Mouse (Mus musculus) 416B (cell line): ENCODE results near the gene Sccpdh.
A peak's percentile ranks its signal among the peaks of the same experiment; 100 is the strongest.
"Not testable (repeated sequence)": the region's sequence is repeated elsewhere in the genome, so short reads cannot be mapped to it uniquely, and the experiment has no call there.

Experiments used
- DNase-seq: peaks from one replicate; pipeline ENCODE4 v3.0.0; 2011; ENCODE audit warnings: low read depth

Sccpdh gene

DNA sequence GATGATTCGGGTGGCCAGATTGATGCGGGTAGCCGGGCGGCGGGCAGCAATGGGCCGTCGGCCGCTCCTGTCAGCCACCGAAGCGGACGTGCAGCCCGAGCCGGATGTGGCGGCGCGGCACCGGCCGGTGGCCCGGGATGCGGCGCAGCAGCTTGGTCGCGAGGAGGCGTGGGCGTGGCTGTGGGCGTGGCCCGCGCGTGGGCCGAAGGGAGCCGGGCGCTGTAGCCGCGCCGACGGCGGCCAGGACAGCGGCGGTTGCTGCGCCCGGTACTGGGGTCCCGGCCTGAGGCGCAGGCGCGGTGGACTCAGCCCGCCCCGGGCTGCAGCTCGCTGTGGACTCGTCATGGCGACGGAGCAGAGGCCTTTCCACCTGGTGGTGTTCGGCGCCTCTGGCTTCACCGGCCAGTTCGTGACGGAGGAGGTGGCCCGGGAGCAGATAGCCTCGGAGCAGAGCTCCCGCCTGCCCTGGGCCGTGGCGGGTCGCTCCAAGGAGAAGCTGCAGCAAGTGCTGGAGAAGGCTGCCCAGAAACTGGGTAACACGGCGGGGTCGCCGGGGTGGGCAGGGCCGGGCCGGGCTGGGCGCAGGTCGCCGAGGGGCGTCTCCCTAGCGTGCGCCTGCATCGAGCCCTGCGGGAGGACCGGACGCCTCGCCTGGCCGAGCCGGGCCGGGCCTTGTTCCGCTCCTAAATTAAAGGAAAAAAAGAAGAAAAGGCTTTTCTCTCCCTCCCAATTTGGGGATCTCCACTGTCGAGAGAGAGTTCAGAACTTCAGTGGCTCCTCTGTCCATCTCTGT is at the start of gene Sccpdh:
Sccpdh (plus strand) TSS at position 198 of the 793 bp plus-strand sequence.
- peak; percentile 70 for DNase-seq

DNA sequence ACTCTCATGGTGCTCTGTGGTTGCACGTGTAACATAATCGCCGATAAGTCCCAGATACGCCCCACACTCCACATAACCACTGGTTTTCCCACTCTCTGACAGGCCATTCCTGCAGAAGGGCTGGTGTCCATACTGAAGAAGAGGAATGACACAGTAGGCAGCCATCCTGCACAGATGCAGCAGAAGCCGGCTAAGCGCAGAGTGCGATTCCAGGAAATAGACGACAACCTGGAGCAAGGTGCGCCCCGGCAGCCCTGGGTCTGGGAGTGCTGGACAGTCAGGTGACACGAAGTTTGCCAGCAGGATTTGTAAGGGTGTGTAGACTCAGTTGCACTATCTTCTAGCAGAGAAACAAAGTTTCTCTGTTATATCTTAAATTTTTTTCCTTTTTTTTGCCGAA is 45.3 kb upstream of the Sccpdh start:
- DNase-seq: no peak

DNA sequence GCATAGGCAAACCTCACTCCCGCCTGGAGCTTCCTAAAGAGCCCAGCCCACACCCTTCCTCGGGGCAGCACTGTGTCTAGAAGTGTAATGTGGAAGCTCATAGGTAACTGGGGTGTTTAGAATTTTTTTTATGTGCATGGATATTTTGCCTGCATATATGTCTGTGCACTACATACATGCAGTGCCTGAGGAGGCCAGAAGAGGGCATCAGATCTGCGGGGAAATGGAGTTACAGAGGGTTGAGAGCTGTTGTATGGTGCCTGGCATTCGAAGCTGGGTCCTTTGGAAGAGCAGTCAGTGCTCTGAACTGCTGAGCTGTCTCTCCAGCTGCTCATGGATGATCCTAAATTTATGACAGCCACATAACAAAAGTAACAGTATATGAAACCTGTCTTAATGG is 44.4 kb upstream of the Sccpdh start:
- DNase-seq: peak; percentile 62

DNA sequence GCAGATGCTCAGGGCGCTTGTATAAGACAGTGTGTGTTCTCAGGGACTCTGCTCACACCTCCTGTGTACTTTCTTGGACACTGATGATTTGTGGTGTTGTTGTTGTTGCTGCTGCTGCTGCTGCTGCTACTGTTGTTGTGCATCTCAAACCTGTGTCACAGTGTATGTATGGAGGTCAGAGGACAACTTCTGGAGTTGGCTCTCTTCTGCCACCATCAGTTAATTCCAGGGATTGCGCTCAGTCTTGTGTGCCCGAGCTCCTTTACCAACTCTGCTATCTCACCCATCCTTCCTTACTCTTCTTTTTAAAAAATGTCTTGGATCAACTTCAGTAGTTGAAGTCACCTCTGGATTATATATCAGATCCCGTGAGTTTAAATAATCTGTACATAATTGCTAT is 43.7 kb upstream of the Sccpdh start:
- peak; percentile 70 for DNase-seq

DNA sequence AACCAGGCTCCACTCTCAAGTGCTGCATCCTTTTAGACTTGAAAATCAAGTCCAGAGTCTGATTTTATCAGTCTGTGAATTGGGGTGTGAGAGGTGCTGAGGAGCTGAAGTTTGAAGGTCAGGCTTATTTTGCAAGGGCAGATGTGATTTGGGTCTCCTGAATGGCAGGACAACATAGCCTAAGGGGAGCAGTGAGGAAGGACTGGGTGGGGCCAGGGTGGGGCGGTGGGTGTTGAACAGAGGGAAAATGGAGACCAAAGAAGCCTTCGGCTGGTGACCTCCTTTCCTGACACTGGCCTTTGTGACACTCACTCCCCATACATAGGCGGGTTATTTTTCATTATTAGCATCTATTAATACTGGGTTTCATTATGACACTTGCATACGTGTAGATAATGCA is 40.2 kb upstream of the Sccpdh start:
- DNase-seq: no peak

DNA sequence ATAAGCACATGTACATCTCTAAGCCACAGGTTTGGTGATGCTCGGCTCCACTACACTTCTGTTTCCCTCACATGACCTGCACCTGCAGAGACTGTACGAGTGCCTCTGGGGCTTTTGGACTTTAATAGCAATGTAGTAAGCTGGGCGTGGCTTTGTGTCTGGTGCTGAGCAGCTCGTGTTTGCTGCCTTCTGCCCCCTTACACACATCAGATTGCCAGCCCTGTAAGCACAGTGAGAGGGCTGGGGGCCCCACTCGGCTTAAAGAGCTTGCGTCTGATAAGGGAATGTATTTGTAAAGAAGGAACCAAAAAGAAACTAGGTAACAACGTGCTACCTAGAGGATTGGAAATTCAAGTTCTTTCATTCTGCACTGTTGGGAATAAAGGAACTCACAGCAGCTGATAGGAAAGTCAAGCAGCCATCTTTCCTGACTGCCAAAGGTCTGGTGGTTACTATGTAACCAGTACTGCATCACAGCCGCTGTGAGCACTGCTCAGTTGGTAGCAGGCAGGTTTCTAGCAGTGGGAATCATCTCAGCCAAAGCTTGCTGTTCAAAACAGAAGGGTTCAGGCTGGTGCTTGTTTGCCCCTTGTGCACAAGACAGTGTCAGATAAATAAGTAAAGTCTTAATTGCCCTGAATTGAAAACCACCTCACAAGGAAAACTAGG is 39.4 kb upstream of the Sccpdh start:
- no peak for DNase-seq

DNA sequence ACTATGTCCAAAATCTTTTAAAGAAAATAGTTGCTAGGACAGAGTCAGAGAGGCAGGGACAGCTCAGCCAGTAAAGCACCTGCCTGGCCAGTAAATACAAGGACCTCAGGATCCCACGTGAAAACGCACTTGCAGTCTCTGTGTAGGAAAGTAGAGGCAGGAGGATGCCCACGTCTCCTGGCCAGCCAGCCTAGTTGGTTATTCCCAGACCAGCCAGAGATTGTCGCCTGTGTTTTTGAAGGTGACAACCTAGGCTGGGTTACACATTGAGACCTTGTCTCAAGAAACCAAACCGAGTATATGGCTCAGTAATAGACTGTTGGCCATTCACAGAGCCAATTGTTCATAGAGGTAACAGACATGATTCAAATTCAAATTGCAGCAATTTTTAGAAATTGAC is 38.7 kb upstream of the Sccpdh start:
- no peak for DNase-seq

DNA sequence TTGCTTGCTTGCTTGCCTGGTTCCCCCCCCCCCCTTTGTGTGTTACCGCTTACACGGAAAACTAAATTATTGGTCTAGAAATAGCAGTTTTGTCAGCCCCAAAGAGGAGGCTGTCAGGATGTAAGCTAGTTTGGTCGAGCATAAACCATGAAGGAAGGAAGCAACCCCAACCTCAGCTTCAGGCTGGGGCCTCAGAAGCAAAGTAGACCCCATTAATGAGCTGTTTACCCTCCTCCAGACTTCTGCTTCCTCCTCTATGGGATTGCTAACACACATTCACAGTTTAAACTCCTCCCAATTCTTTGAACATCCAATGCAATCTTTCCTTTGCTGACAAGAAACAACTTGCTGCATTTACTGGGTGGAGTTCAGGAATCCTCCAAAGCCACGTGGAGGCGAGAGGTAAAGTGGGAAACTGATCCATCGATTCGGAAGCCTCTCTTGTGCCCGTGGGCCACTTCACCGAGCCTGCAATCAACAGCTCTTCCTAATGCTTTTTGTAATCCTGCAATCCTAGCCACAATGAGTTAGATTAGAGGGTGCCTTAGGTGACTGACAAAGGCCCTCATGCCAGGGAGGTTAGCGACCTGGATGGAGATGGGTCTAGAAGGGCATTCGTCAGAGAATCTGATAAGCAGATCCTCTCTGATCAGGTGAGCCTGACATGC is 35.1 kb upstream of the Sccpdh start:
- DNase-seq: no peak

DNA sequence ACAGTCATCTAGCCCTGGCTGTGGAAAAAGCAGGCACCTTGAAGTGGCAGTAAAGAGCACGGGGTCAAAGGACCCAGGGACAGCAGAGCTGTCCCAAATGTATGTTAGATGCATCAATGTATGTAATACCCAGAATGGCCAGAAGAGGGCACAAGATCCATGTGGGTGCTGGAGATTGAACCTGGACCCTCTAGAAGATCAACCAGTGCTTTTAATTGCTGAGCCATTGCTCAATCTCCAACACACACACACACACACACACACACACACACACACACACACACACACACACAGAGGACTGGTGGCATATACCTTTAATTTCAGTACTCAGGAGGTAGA is 34.6 kb upstream of the Sccpdh start:
- peak; percentile 72 for DNase-seq

DNA sequence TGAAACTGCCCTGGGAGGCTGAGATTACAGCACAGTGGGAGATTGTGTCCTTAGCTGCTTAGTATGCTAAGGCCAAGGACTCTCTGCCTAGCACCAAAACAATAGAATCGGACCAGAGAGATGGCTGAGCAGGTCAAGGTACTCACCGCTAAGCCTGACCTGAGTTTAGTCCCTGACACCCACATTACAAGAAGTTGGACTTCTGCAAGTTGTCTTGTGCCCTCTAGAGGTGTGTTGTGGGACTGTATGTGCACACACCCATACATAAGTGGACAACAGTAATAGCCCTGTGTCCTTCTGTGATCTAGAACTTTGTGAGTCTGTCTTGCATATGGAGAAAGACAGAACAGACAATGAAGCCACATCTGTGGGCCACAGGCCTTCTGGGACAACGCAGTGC is 33.9 kb upstream of the Sccpdh start:
- DNase-seq: no peak

DNA sequence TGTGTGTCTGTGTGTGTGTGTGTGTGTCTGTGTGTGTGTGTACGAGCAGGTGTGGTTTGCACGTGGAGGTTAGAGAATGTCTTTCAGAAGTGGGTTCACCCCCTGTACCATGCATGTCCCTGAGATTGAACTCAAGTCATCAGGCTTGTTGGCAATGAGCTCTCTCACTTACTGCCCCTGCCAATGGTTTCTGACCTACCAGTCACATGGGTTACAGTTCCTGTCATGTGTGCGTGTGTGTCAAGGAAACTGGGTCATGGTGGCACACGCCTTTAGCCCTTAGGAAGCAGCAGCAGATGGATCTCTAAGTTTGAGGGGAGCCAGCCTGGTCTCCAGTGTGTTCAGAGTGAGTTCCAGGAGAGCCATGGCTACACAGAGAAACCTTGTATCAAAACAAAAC is 25.3 kb upstream of the Sccpdh start:
- DNase-seq: peak; percentile 31

DNA sequence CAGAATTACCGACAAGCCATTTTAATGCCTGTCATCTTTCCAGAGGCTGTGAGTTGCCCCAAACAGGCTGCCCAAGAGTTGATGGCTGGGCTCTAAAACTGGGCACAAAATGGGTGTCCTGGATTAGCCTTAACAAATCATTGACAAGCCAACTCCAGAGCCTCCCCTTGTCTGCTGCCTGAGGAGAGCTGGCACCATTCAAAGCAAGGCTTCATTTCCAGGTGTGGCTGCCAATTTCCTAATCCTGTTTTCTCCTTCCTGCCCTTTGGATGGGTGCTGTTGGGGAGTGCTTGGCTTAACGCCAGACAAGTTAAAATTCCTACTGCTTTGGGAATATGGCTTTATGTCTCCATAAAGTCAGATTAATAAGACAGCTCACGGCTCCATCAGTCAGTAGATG is 23.9 kb upstream of the Sccpdh start:
- DNase-seq: no peak

DNA sequence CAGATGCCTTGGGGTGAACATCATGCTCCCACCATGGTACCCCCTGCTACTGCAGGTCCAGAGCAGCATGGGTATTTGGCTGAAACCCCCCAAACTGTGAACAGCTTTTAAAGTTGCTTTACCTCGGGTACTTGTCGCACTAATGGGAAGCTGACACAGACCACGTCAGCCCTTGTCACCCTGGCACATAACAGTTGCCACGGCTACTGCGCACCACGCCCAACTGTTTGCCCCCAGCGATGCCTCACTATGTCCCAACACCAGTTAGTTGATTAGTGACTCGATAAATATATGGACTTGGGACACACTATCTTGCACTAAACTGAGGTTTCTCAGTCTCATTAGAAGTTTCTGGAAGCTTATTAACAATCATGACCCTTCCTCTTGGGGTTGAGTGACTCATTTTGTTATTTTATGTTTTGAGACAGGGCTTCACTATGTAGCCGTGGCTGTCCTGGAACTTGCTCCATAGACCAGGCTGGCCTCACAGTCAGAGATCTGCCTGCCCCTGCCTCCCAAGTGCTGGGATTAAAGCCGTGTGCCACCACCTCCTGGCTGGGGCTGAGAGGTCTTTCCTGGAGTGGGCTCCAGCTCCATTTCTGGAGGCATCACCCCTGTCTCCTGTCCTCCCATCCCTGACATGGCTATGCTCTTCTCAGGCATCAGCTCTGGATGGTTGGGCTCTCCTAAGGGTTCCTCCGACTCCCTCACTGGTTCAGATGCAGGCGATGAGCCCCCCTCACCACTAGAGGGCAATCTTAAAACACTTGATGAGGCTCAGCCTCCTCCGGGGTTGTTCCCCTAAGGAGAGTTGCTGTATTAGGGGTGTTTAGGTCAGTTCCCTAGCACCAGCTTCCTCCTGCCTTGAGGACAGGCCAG is 22.7 kb upstream of the Sccpdh start:
- DNase-seq: peak; percentile 84

DNA sequence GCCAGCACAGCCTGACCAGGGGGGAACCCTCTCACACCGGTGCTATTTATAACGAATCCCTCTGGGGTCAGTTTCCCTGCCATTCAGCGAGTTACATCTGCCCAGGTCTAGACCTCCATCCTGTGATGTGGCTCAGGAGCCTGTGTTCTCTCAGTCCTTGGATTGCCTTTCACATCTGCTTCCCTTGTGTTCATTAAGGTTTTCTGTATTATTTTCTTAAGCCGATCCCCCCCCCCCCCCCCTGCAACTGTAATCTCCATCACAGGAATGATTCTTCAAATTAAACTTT is 22.1 kb upstream of the Sccpdh start:
- no peak for DNase-seq

DNA sequence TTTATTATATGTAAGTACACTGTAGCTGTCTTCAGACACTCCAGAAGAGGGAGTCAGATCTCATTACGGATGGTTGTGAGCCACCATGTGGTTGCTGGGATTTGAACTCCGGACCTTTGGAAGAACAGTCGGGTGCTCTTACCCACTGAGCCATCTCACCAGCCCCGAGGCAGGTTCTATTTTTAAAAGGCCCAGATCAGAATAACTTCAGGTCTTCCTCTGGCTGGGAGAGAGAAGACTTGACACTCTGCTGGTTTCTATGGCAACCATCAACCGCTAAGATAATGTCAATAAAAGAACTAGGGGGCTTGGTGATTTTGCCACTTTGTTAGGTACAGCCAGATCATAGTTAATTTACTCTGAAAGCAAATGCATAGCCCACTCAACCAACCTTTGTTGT is 19.3 kb upstream of the Sccpdh start:
- DNase-seq: not testable (repeated sequence)

DNA sequence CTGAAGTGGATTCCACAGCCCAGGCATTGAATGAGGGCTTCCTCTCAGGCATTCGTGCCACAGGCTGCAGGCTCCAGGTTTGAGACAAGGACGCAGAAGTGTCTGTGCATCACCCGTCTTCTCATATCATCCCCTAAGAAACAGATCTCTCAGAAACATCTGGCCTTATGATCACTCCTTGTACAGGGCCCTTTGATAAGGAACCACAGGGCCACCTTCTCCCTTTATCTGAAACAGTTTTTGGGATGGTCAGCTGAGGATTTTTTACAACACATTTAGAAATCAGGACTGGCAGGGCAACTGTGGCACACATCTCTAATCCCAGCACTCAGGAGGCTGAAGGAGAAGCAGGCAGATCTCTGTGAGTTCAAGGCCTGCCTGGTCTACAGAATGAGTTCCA is 18.7 kb upstream of the Sccpdh start:
- DNase-seq: no peak

DNA sequence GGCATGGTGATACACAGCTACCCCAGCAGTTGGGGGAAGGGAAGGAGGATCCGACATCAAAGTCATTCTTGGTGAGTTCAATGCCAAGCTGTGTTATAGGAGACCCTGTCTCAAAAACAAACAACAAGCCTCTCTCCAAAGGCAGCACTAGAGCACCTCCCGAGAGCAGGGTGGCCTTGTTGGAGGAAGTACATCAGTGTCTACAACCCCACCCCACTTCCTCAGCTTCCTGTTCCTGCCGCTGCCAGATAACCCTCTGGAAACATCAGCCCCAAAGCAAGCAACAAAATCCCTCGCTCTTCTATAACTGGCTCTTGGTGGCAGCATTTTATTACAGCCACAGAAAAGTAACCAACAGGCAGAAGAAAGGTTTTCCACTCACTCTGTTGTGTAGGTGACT is 17.7 kb upstream of the Sccpdh start:
- peak; percentile 79 for DNase-seq

DNA sequence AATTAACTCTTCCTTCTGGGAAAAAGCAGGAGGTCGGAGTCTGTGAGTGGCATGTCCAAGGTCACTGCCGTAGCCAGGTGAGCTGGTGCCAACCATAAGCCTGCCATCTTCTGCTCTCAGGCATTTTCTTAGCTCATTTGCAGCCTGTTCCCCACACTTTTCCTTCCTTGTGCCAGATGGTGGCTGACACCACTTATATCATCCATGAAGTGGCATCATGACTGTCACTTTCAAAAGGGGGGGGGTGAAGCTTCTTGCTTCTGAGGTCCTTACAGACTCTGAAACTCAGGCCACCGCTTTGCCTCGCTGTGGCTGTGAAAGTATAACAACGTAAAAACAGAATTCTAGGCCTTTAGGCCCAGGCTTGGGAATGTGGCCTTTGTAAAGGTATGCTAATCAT is 16.8 kb upstream of the Sccpdh start:
- no peak for DNase-seq

DNA sequence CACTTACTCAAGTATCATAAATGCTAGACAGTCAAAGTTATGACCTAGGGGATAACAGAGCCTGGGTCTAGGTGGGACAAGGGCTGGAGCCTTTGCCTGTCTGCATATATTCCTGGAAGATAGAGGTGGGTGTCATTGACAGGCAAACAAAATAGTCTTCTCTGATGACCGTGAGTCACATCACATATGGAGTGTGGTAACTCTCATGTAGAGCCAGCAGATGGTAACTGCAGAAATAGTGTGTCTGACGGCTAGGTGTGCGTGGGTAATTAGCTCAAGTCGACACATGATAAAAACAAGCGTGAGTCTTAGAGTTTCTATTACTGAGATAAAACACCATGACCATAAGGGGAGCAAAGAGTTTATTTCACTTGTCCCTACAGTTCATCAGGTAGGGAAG is 4.9 kb upstream of the Sccpdh start:
- DNase-seq: no peak

DNA sequence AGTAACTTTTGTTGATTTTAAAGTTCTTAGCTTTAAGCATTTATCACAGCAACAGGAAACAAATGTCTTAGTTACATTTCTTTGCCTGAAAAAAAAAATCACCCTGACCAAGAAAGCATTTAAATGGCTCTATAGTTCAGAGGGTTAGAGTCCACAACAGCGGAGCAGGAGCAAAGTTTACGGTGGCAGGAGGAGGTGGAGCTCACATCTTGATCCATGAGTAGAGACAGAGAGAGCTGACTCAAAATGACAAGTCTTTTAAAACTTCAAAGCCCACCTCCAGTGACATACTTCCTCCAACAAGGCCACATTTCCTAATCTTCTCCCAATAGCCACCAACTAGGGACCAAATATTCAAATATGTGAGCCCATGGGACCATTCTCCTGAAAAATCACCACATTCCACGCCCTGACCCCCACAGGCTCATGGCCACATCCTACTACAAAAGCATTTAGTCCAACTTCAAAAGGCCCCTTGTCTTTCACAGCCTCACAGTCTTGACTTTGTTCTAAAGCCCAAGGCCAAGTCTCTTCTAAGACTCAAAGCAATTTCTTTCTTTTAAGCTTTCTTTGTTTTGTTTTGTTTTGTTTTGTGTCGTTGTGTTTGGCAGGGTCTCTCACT is 3.6 kb upstream of the Sccpdh start:
- no peak for DNase-seq

DNA sequence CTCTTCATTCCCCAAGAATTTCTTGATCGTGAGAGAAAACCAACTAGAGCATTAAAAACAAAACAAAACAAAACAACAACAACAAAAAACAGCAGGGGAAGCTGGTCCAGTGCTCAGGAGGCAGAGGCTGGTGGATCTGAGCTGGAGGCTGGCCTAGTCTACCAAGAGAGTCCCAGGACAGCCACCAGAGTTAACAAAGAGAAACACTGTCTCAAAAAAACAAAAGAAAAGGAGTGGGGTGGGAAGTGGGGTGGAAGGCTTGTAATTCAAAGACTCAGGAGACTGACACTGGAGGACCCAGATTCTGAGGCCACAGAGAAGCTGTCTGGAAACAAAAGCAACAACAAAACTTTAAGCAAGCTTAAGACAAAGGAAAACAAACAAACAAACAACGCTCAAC is 1.0 kb upstream of the Sccpdh start:
- no peak for DNase-seq

DNA sequence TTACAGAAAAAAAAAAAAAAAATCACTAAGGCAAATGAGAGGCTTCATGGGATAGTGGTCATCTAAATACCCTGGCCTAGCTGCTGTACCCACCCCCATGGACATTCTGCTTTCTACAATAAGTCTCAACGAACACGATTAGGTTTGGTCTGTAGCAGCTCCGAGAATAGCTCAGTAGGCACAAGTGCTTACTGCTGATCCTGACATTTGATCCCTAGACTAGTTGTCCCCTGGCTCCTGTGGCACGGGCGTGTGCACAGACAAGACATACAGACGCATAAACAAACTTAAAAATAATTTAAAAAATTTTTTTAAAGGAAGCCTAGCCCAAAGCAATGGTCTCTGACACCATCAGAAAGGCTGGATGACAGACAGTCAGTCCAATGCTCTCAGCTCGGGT is 560 bp upstream of the Sccpdh start:
- no peak for DNase-seq
